Mouse (Mus musculus): ENCODE data around the gene Nop2. TPM values are rescaled to one million over a fixed set of nuclear protein-coding genes. Genes with fewer than 3 reads are reported as not detected.

Gene Nop2
- polyA plus RNA-seq, 1 experiment from 2014 or later: 56.6 TPM

DNA sequence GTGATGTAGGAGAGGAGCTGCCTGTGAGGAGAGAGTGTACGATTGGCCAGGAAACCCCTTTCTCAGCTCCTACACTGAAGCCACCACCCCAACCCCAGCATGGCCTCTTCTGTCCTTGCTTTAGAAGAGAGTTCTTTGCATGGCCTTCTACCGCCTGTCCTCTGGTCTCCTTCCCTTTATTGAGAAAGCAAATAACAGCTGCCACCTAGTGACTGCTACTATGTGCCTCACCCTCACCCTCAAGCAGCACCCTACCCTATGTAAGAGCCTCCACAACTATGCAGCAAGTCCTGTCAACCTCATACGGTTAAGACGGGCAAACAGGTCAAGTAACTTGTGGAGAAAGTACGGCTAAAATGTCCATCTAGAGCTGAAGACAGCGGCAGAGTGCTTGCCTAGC lies 38.5 kb downstream of the Nop2 start:
- 76% methylated on average over 6 of the region's 6 CpGs for WGBS
- Histone ChIP-seq H3K9me3 (replicated peaks; ENCODE audit: control insufficient read depth, low read length) (no peaks in the 10 kb centered on the region), H3K36me3 (ENCODE audit: control insufficient read depth, insufficient read depth, low read length) (peaks cover 20% of the 10 kb centered on the region), H3K27ac (ENCODE audit: low read length) (no peak overlapping the region), H3K4me2 (ENCODE audit: low read depth, low read length) (no peak overlapping the region), H3K4me1 (ENCODE audit: control insufficient read depth, insufficient read depth, low read length) (peaks cover 15% of the 10 kb centered on the region), H3K27me3 (ENCODE audit: control insufficient read depth, insufficient read depth, low read length) (no peaks in the 10 kb centered on the region), H3K9ac (ENCODE audit: low read length) (no peak overlapping the region; the same call in 1 of the 2 replicates), H3K4me3 (replicated peaks; ENCODE audit: low read length) (no peak overlapping the region)
- ATAC-seq (ENCODE audit: insufficient read depth, low FRiP score): no peak

DNA sequence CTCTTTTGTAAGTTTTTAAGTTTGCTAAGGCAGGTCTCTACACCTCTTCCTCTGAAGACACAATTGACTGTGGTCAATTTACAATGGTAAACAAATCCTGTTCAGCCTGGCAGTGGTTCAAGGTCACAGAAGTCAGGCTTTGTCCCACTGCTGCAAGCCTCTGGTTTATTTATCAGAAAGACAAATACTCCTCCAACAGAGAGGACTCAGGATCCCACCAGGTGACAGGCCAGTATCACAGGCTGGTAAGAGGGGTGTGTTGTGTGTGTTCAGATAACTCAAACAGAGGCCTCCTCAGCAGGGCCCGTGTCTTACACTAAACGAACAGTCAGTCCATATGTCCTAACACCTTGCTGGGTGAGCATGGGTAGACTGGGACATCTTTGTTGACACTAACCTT lies 40.8 kb downstream of the Nop2 start:
- Histone ChIP-seq H3K4me3 (replicated peaks; ENCODE audit: low read length) (no peak overlapping the region), H3K27ac (ENCODE audit: low read length) (no peak overlapping the region), H3K9ac (ENCODE audit: low read length) (no peak overlapping the region), H3K4me1 (ENCODE audit: control insufficient read depth, insufficient read depth, low read length) (peaks cover 3% of the 10 kb centered on the region; the same call in 1 of the 2 replicates), H3K4me2 (ENCODE audit: low read depth, low read length) (no peak overlapping the region), H3K9me3 (replicated peaks; ENCODE audit: control insufficient read depth, low read length) (no peaks in the 10 kb centered on the region), H3K27me3 (ENCODE audit: control insufficient read depth, insufficient read depth, low read length) (no peaks in the 10 kb centered on the region), H3K36me3 (ENCODE audit: control insufficient read depth, insufficient read depth, low read length) (peaks cover 30% of the 10 kb centered on the region)
- ATAC-seq (ENCODE audit: insufficient read depth, low FRiP score): no peak
- 47% methylated on average over 2 of the region's 2 CpGs for WGBS

DNA sequence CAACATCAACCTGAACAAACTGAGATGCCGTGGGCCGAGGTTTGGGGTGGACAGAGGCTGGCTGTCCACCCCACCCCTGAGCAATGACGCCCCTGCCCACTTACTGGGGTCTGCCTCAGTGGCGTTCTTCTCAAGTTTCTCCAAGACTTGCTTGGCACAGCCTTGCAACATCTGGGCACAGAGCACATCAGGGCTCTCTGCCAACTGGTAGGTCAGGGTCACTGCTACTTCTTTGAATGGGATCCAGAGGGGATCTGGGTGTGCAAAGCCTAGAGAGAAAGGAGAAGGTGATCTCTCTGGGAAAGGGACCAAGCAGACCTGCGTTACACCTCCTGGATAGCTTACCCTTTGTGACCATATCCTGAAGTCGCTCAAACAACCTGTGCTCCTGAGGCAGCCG lies 41.5 kb downstream of the Nop2 start:
- no peaks in the 10 kb centered on the region for H3K9me3 ChIP-seq (replicated peaks; ENCODE audit: control insufficient read depth, low read length)
- H3K27ac ChIP-seq (ENCODE audit: low read length): no peak overlapping the region
- peaks cover 34% of the 10 kb centered on the region for H3K36me3 ChIP-seq (ENCODE audit: control insufficient read depth, insufficient read depth, low read length)
- no peak overlapping the region for H3K4me3 ChIP-seq (replicated peaks; ENCODE audit: low read length)
- WGBS: 92% methylated on average over 7 of the region's 7 CpGs
- ATAC-seq (ENCODE audit: insufficient read depth, low FRiP score): no peak
- no peak overlapping the region for H3K9ac ChIP-seq (ENCODE audit: low read length)
- no peaks in the 10 kb centered on the region for H3K4me1 ChIP-seq (ENCODE audit: control insufficient read depth, insufficient read depth, low read length)
- no peak overlapping the region for H3K4me2 ChIP-seq (ENCODE audit: low read depth, low read length)
- no peaks in the 10 kb centered on the region for H3K27me3 ChIP-seq (ENCODE audit: control insufficient read depth, insufficient read depth, low read length)

DNA sequence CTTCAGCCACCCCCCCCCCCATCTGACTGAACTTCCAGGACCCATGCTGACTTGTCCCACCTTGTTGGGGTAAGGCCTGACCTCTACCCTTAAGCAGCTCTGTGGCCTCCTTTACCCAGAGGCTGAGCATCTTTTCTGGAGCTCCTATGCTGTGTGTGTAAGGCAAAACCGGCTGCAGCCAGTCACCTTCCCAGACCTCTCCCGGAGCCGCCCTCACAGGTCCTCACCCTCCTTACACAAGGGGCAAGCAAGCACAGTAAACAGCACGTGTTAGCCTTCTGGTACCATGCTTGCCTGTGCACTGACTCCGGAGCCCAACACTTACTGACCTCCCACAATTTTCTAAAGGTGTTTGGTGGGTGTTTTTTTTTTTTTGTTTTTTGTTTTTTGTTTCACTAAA lies 43.8 kb downstream of the Nop2 start:
- no peak overlapping the region for H3K4me2 ChIP-seq (ENCODE audit: low read depth, low read length)
- H3K27ac ChIP-seq (ENCODE audit: low read length): no peak overlapping the region
- H3K27me3 ChIP-seq (ENCODE audit: control insufficient read depth, insufficient read depth, low read length): no peaks in the 10 kb centered on the region
- peaks cover 47% of the 10 kb centered on the region for H3K36me3 ChIP-seq (ENCODE audit: control insufficient read depth, insufficient read depth, low read length)
- no peaks in the 10 kb centered on the region for H3K4me1 ChIP-seq (ENCODE audit: control insufficient read depth, insufficient read depth, low read length)
- no peaks in the 10 kb centered on the region for H3K9me3 ChIP-seq (replicated peaks; ENCODE audit: control insufficient read depth, low read length)
- WGBS: 87% methylated on average over 5 of the region's 5 CpGs
- H3K4me3 ChIP-seq (replicated peaks; ENCODE audit: low read length): no peak overlapping the region
- no peak for ATAC-seq (ENCODE audit: insufficient read depth, low FRiP score)
- H3K9ac ChIP-seq (ENCODE audit: low read length): no peak overlapping the region

DNA sequence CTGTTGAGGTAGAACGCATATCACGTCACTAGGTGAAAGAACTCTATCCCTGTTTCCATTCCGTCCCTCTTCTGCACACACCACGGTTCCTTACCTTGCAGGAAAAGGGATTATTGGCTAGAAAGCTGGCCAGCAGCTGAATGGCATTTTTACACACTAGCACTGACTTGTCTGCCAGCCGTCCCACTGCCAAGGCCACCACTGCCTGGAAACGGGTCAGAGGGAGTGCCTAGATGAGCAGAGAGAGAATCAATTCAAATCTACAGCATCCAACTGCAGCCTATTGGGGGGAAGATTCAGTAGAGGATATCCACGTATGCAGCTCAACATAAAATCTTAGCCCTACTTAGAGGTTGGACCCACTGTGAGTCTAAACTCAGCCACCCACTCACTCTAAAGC lies 47.9 kb downstream of the Nop2 start:
- no peaks in the 10 kb centered on the region for H3K4me1 ChIP-seq (ENCODE audit: control insufficient read depth, insufficient read depth, low read length)
- no peak overlapping the region for H3K9ac ChIP-seq (ENCODE audit: low read length)
- no peak overlapping the region for H3K4me3 ChIP-seq (replicated peaks; ENCODE audit: low read length)
- no peaks in the 10 kb centered on the region for H3K27me3 ChIP-seq (ENCODE audit: control insufficient read depth, insufficient read depth, low read length)
- 93% methylated on average over 7 of the region's 7 CpGs for WGBS
- no peak for ATAC-seq (ENCODE audit: insufficient read depth, low FRiP score)
- peaks cover 53% of the 10 kb centered on the region for H3K36me3 ChIP-seq (ENCODE audit: control insufficient read depth, insufficient read depth, low read length)
- H3K27ac ChIP-seq (ENCODE audit: low read length): no peak overlapping the region
- H3K4me2 ChIP-seq (ENCODE audit: low read depth, low read length): no peak overlapping the region
- no peaks in the 10 kb centered on the region for H3K9me3 ChIP-seq (replicated peaks; ENCODE audit: control insufficient read depth, low read length)

DNA sequence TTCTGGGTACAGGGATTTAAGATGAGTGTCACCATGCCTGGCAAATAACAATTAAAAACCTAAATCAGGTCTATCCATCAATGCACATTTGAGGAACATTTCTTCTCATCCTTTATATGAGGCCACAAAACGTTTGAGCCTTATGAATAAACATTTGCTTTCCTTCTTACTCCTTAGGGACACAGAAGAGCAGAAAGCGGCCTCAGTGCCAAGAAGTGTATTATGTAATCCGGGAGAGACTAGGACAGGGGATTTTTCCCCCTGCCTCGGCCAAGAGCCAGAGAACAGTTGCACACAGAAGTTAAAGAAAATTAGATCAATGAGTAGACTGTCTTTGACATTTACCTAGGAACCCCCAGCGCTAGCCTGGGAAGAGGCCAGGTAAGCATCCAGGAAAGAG lies 50.4 kb downstream of the Nop2 start:
- 82% methylated on average over 5 of the region's 5 CpGs for WGBS
- H3K4me2 ChIP-seq (ENCODE audit: low read depth, low read length): no peak overlapping the region
- H3K9ac ChIP-seq (ENCODE audit: low read length): no peak overlapping the region
- peaks cover 65% of the 10 kb centered on the region for H3K36me3 ChIP-seq (ENCODE audit: control insufficient read depth, insufficient read depth, low read length)
- H3K4me1 ChIP-seq (ENCODE audit: control insufficient read depth, insufficient read depth, low read length): no peaks in the 10 kb centered on the region
- H3K27me3 ChIP-seq (ENCODE audit: control insufficient read depth, insufficient read depth, low read length): no peaks in the 10 kb centered on the region
- ATAC-seq (ENCODE audit: insufficient read depth, low FRiP score): no peak
- H3K27ac ChIP-seq (ENCODE audit: low read length): no peak overlapping the region
- H3K9me3 ChIP-seq (replicated peaks; ENCODE audit: control insufficient read depth, low read length): no peaks in the 10 kb centered on the region
- H3K4me3 ChIP-seq (replicated peaks; ENCODE audit: low read length): no peak overlapping the region

DNA sequence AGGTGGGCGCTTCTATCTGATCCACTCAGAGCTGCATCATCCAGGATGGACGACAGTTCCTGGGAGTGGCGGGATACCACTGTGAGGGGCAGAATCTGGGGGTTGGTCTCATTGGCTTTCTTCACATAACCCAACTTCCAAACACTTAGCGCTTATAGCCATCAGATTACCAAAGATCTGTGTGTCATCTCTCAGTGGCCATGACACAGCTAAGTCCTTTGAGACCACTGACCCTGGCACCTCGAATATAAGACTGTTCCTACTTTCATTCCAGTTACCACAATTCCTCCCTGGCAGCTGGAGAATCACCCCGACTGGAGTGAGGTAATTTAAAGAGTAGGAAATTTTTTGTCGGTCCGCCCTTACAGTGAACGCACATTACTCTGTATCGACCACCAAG lies 54.5 kb downstream of the Nop2 start:
- 92% methylated on average over 10 of the region's 10 CpGs for WGBS
- Histone ChIP-seq H3K27me3 (ENCODE audit: control insufficient read depth, insufficient read depth, low read length) (no peaks in the 10 kb centered on the region), H3K4me1 (ENCODE audit: control insufficient read depth, insufficient read depth, low read length) (0 out of 2 replicates have a peak, but pooled peaks cover 5% of the 10 kb centered on the region), H3K4me3 (replicated peaks; ENCODE audit: low read length) (no peak overlapping the region), H3K9me3 (replicated peaks; ENCODE audit: control insufficient read depth, low read length) (no peaks in the 10 kb centered on the region), H3K36me3 (ENCODE audit: control insufficient read depth, insufficient read depth, low read length) (peaks cover 35% of the 10 kb centered on the region), H3K4me2 (ENCODE audit: low read depth, low read length) (no peak overlapping the region), H3K9ac (ENCODE audit: low read length) (no peak overlapping the region), H3K27ac (ENCODE audit: low read length) (no peak overlapping the region)
- no peak for ATAC-seq (ENCODE audit: insufficient read depth, low FRiP score)

DNA sequence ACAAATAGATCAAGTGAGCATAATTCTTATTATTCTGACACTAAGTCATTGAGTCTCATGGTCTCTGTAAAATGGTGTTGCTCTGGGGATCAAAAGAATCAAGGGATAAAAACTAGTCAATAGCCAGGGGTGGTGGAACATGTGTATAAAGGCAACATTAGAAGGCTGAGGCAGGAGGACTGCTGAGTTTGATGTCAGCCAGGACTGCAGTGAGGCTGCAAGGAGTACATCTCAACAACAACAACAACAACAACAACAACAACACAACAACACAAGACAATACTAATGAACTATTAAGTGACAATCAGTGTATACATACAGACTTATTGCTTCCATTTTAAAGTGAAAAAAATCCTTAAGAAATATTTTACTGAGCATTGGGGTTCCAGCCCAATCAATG lies 59.1 kb downstream of the Nop2 start:
- peaks cover 19% of the 10 kb centered on the region for H3K36me3 ChIP-seq (ENCODE audit: control insufficient read depth, insufficient read depth, low read length)
- H3K27me3 ChIP-seq (ENCODE audit: control insufficient read depth, insufficient read depth, low read length): no peaks in the 10 kb centered on the region
- peak overlapping the region; percentile 86 for H3K27ac ChIP-seq (ENCODE audit: low read length)
- no peak for ATAC-seq (ENCODE audit: insufficient read depth, low FRiP score)
- peak overlapping the region; percentile 84 for H3K9ac ChIP-seq (ENCODE audit: low read length)
- H3K4me1 ChIP-seq (ENCODE audit: control insufficient read depth, insufficient read depth, low read length): peaks cover 15% of the 10 kb centered on the region
- H3K4me2 ChIP-seq (ENCODE audit: low read depth, low read length): peak overlapping the region; percentile 63
- peak overlapping the region; percentile 91 for H3K4me3 ChIP-seq (replicated peaks; ENCODE audit: low read length)
- H3K9me3 ChIP-seq (replicated peaks; ENCODE audit: control insufficient read depth, low read length): no peaks in the 10 kb centered on the region

DNA sequence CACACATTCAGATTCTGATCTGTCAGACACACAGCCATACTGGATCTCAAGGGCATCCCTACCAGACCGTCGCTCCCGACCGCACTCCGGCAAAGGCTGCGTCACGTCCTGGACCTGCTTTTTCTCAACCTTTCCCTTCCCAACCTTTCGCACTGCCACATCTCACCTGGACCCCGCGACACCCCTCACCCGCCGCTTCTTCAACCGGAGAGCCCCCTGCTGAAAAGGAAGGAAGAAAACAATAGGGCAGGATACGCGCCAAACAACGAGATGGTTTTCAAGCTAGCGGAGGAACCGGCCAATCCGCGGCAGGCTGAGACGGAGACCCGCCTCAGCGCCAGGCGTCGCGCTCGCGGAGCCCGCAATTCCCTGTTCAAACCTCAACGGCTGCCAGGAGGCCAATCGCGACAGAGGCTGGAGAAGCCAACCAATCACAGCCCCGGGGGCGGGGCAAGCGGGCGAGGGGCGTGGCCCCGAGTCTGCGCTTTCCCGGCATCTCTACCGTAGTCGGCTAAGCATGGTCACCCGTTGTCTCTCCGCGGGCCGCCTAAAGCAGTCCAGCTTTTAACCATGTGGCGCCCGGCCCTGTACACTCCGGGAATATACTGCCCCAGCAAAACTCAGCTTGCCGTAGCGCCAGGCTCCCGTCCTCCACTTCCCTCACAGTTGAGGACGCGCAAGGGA lies 59.8 kb downstream of the Nop2 start, which contains the start of the genes Ncapd2 and Mrpl51:
Gene Ncapd2, minus strand, starts transcription at position 370 of the 684 bp plus-strand sequence.
Gene Mrpl51, plus strand, starts transcription at position 470 of the 684 bp plus-strand sequence.
- Histone ChIP-seq H3K4me1 (ENCODE audit: control insufficient read depth, insufficient read depth, low read length) (peaks cover 15% of the 10 kb centered on the region), H3K27me3 (ENCODE audit: control insufficient read depth, insufficient read depth, low read length) (no peaks in the 10 kb centered on the region), H3K4me3 (replicated peaks; ENCODE audit: low read length) (peak within 1 kb of the TSS; percentile 91), H3K9me3 (replicated peaks; ENCODE audit: control insufficient read depth, low read length) (no peaks in the 10 kb centered on the region), H3K27ac (ENCODE audit: low read length) (peak within 1 kb of the TSS; percentile 100), H3K36me3 (ENCODE audit: control insufficient read depth, insufficient read depth, low read length) (peaks cover 14% of the 10 kb centered on the region; the same call in 1 of the 2 replicates), H3K4me2 (ENCODE audit: low read depth, low read length) (peak within 1 kb of the TSS; percentile 74), H3K9ac (ENCODE audit: low read length) (peak within 1 kb of the TSS; percentile 89)
- peak; percentile 97 for ATAC-seq (ENCODE audit: insufficient read depth, low FRiP score)
- WGBS: under 1% methylated on average over 54 of the region's 54 CpGs

Measured in stomach, embryonic 16.5 days (tissue).